ENCODE assay signal across 29 mouse cellular contexts in genomic region chr6:136390262-136390661, GRCm38 (mm10). TPM values are rescaled to one million over a fixed set of nuclear protein-coding genes. Genes with fewer than 3 reads are reported as not detected.
DNase-seq lines count a peak whose midpoint lies in the region; ATAC-seq and TF ChIP-seq lines count a peak whose summit lies in the region.
"Had no signal": no experiment of that assay in that cellular context is flagged by ENCODE, and none has a peak within 500 bp of the region (broad histone marks: within the 10 kb centered on the region; RNA-seq: fewer than 3 reads in every experiment).

No protein-coding gene starts in this region.

- no peak overlapping the region for H3K9ac ChIP-seq in intestine, embryonic 14.5 days (ENCODE audit: low read length)
- no peak overlapping the region for H3K9ac ChIP-seq in intestine, postnatal 0 days (ENCODE audit: low read depth, low read length)
- no peak overlapping the region for H3K9ac ChIP-seq in midbrain, postnatal 0 days (replicated peaks; ENCODE audit: low read length, poor library complexity, severe bottlenecking)
- no peak overlapping the region for H3K9ac ChIP-seq in midbrain, embryonic 13.5 days (replicated peaks)
- H3K9ac ChIP-seq: forebrain, embryonic 13.5 days; heart, embryonic 13.5 days; hindbrain, embryonic 14.5 days had no signal

- peak; percentile 76 for DNase-seq in heart, adult 11 months
- no peak for DNase-seq in heart, postnatal 36 days
- DNase-seq in intestine, embryonic 14.5 days (ENCODE audit: low spot score) = peak; percentile 50
- peak; percentile 27 for DNase-seq in midbrain, postnatal 0 days (ENCODE audit: low spot score)
- DNase-seq in right cerebral cortex, postnatal 14 days = no peak
- DNase-seq: adrenal gland, adult 8-10 months; adrenal gland, postnatal 25 days; B cell, adult 2 months; cerebellum, adult 18-20 months; cerebellum, adult 9-10 months; cerebellum, postnatal 14 days; gastrocnemius, postnatal 25 days; heart, adult 2 months; heart, postnatal 14 days had no signal

- H3K27ac ChIP-seq in intestine, embryonic 14.5 days (ENCODE audit: low read depth) = no peak overlapping the region
- H3K27ac ChIP-seq in intestine, postnatal 0 days (ENCODE audit: low read depth, low read length) = no peak overlapping the region
- no peak overlapping the region for H3K27ac ChIP-seq in midbrain, postnatal 0 days (ENCODE audit: low read depth, low read length)
- no peak overlapping the region for H3K27ac ChIP-seq in midbrain, embryonic 13.5 days
- H3K27ac ChIP-seq: forebrain, embryonic 10.5 days; forebrain, embryonic 13.5 days; heart, adult 2 months; heart, embryonic 10.5 days; heart, embryonic 13.5 days; hindbrain, embryonic 14.5 days had no signal

- no peaks in the 10 kb centered on the region for H3K27me3 ChIP-seq in intestine, embryonic 14.5 days (replicated peaks; ENCODE audit: control insufficient read depth, insufficient read depth, low read length)
- H3K27me3 ChIP-seq in intestine, postnatal 0 days (replicated peaks; ENCODE audit: control insufficient read depth, insufficient read depth, low read length) = no peaks in the 10 kb centered on the region
- no peaks in the 10 kb centered on the region for H3K27me3 ChIP-seq in midbrain, postnatal 0 days (ENCODE audit: insufficient read depth, low read length)
- H3K27me3 ChIP-seq in midbrain, embryonic 13.5 days = no peaks in the 10 kb centered on the region
- H3K27me3 ChIP-seq: forebrain, embryonic 13.5 days; heart, embryonic 13.5 days had no signal

- no peak for ATAC-seq in intestine, embryonic 14.5 days (replicated peaks; ENCODE audit: low FRiP score, low TSS enrichment, low read depth)
- ATAC-seq in intestine, postnatal 0 days = no peak
- ATAC-seq in midbrain, postnatal 0 days (ENCODE audit: low FRiP score) = no peak
- ATAC-seq in midbrain, embryonic 13.5 days = no peak
- ATAC-seq: activated CD4-positive, CD25-positive, alpha-beta regulatory T cell, adult 4 months; forebrain, embryonic 13.5 days; intestine, embryonic 16.5 days had no signal

- no peak overlapping the region for H3K4me3 ChIP-seq in intestine, embryonic 14.5 days (ENCODE audit: low read depth, low read length)
- H3K4me3 ChIP-seq in intestine, postnatal 0 days (ENCODE audit: low read depth, low read length) = no peak overlapping the region
- no peak overlapping the region for H3K4me3 ChIP-seq in midbrain, postnatal 0 days (ENCODE audit: low read depth, low read length)
- H3K4me3 ChIP-seq in midbrain, embryonic 13.5 days (replicated peaks) = no peak overlapping the region
- H3K4me3 ChIP-seq: forebrain, embryonic 10.5 days; forebrain, embryonic 13.5 days; heart, adult 2 months; heart, embryonic 10.5 days; heart, embryonic 13.5 days had no signal

- intact Hi-C loops in heart, postnatal 36 days (cut with DNase I) = no loop called here

- no peak overlapping the region for H3K4me2 ChIP-seq in intestine, embryonic 14.5 days (ENCODE audit: low read length)
- H3K4me2 ChIP-seq in intestine, postnatal 0 days (replicated peaks; ENCODE audit: low read depth) = no peak overlapping the region
- 0 out of 2 replicates have a peak overlapping the region, but pooled peaks have one; percentile 15 for H3K4me2 ChIP-seq in midbrain, postnatal 0 days (ENCODE audit: low read depth, low read length, poor library complexity, severe bottlenecking)
- H3K4me2 ChIP-seq in midbrain, embryonic 13.5 days (replicated peaks) = no peak overlapping the region
- H3K4me2 ChIP-seq: forebrain, embryonic 13.5 days; heart, embryonic 13.5 days; hindbrain, embryonic 14.5 days had no signal

- peaks cover 4% of the 10 kb centered on the region; the same call in 1 of the 2 replicates for H3K9me3 ChIP-seq in intestine, embryonic 14.5 days (ENCODE audit: control insufficient read depth, low read length)
- H3K9me3 ChIP-seq in intestine, postnatal 0 days (ENCODE audit: control insufficient read depth) = no peaks in the 10 kb centered on the region
- no peaks in the 10 kb centered on the region for H3K9me3 ChIP-seq in midbrain, postnatal 0 days (ENCODE audit: low read length)
- peaks cover 1% of the 10 kb centered on the region; the same call in 1 of the 2 replicates for H3K9me3 ChIP-seq in midbrain, embryonic 13.5 days
- H3K9me3 ChIP-seq: forebrain, embryonic 13.5 days had no signal

- no peak for TF ChIP-seq CTCF in intestine, postnatal 0 days (IDR thresholded peaks at IDR 0.05; ENCODE audit: low read depth)
- no peak for TF ChIP-seq CTCF in midbrain, postnatal 0 days (IDR thresholded peaks at IDR 0.05)

- WGBS in intestine, embryonic 14.5 days = 69% methylated on average over 9 of the region's 9 CpGs
- 69% methylated on average over 9 of the region's 9 CpGs for WGBS in intestine, postnatal 0 days
- WGBS in midbrain, postnatal 0 days = 33% methylated on average over 9 of the region's 9 CpGs
- WGBS in midbrain, embryonic 13.5 days = 38% methylated on average over 9 of the region's 9 CpGs

- H3K36me3 ChIP-seq in intestine, embryonic 14.5 days (ENCODE audit: control insufficient read depth, insufficient read depth, low read length) = no peaks in the 10 kb centered on the region
- H3K36me3 ChIP-seq in intestine, postnatal 0 days (ENCODE audit: control insufficient read depth, insufficient read depth) = no peaks in the 10 kb centered on the region
- H3K36me3 ChIP-seq in midbrain, postnatal 0 days (ENCODE audit: insufficient read depth, low read length) = no peaks in the 10 kb centered on the region
- no peaks in the 10 kb centered on the region for H3K36me3 ChIP-seq in midbrain, embryonic 13.5 days
- H3K36me3 ChIP-seq: forebrain, embryonic 10.5 days; heart, embryonic 10.5 days; heart, embryonic 13.5 days had no signal

- H3K4me1 ChIP-seq in intestine, embryonic 14.5 days (replicated peaks; ENCODE audit: control insufficient read depth, insufficient read depth, low read length) = no peaks in the 10 kb centered on the region
- H3K4me1 ChIP-seq in intestine, postnatal 0 days (replicated peaks; ENCODE audit: control insufficient read depth, insufficient read depth, low read length) = no peaks in the 10 kb centered on the region
- no peaks in the 10 kb centered on the region for H3K4me1 ChIP-seq in midbrain, postnatal 0 days (ENCODE audit: insufficient read depth, low read length)
- 0 out of 2 replicates have a peak, but pooled peaks cover 2% of the 10 kb centered on the region for H3K4me1 ChIP-seq in midbrain, embryonic 13.5 days (replicated peaks)
- H3K4me1 ChIP-seq: forebrain, embryonic 10.5 days; forebrain, embryonic 13.5 days; heart, embryonic 10.5 days; heart, embryonic 13.5 days had no signal

RNA-seq across cellular contexts. Expression of gene E330021D16Rik, which starts 25.1 kb away (rescaled TPM):
- total RNA-seq in heart, postnatal 36 days (2021) = not detected
- polyA plus RNA-seq in intestine, embryonic 14.5 days (2014; fragmentation: Nextera tagmentation; extraction: Ambion mirVana) = 0.11 TPM in 1 of 2 replicates, not detected in the other
- polyA plus RNA-seq in intestine, postnatal 0 days (2015; fragmentation: Nextera tagmentation; extraction: Ambion mirVana) = not detected in 2 replicates
- not detected in 2 replicates for total RNA-seq in midbrain, postnatal 0 days (2014; rRNA removed)
- polyA plus RNA-seq in midbrain, postnatal 0 days (2015; fragmentation: Nextera tagmentation; extraction: Ambion mirVana) = not detected in 2 replicates
- polyA plus RNA-seq in midbrain, embryonic 13.5 days (2015; fragmentation: Nextera tagmentation; extraction: Ambion mirVana) = not detected in 2 replicates
- total RNA-seq: adrenal gland, adult 8-10 months; adrenal gland, postnatal 25 days; CH12.LX; gastrocnemius, adult 8-10 months; gastrocnemius, postnatal 25 days; heart, adult 2 months; heart, postnatal 14 days; hematopoietic stem cell, adult 5-6 weeks; MEL had no signal
- polyA plus RNA-seq: forebrain, embryonic 10.5 days; forebrain, embryonic 13.5 days; gonadal fat pad, adult 2 months; heart, adult 2 months; heart, embryonic 13.5 days; heart, embryonic 16.5 days; hindbrain, embryonic 14.5 days; intestine, embryonic 16.5 days had no signal

Comparison
In these comparisons a context has a peak if more than half of its experiments do, and no peak if none do; other contexts are left out.
1. DNase-seq: peak in heart, adult 11 months (single experiment), intestine, embryonic 14.5 days (single experiment) and midbrain, postnatal 0 days (single experiment); none in heart, postnatal 36 days (0 of 2) and right cerebral cortex, postnatal 14 days (single experiment).